Mouse (Mus musculus) fibroblast of lung, adult 2 months (primary cell): ENCODE results near the gene Ecsit.

Experiments
- DNase-seq: peaks from one replicate; pipeline ENCODE4 v3.0.0-alpha.2; 2011; ENCODE audit warnings: low read depth

Gene Ecsit

GRCm38 (mm10) chr9:22051161-22051957 lies 33.9 kb downstream of the Ecsit start:
- DNase-seq: no peak

- no peak for DNase-seq
These were observed 34.8 kb downstream of the Ecsit start for GRCm38 (mm10) chr9:22050351-22050889.

GRCm38 (mm10) chr9:22049721-22050270 lies 35.4 kb downstream of the Ecsit start:
- no peak for DNase-seq

- DNase-seq: no peak
These were observed 35.9 kb downstream of the Ecsit start for GRCm38 (mm10) chr9:22049315-22049714.

GRCm38 (mm10) chr9:22047329-22047728 lies 37.9 kb downstream of the Ecsit start:
- no peak for DNase-seq

GRCm38 (mm10) chr9:22041832-22042231 lies 43.4 kb downstream of the Ecsit start:
- no peak for DNase-seq

GRCm38 (mm10) chr9:22037826-22038225 lies 47.4 kb downstream of the Ecsit start:
- DNase-seq: no peak

- no peak for DNase-seq
These were observed 49.8 kb downstream of the Ecsit start for GRCm38 (mm10) chr9:22035300-22036044.

GRCm38 (mm10) chr9:22030386-22030785 lies 54.9 kb downstream of the Ecsit start:
- DNase-seq: no peak

- no peak for DNase-seq
These were observed 56.8 kb downstream of the Ecsit start for GRCm38 (mm10) chr9:22028467-22028866.

- DNase-seq: no peak
These were observed 60.6 kb downstream of the Ecsit start for GRCm38 (mm10) chr9:22024592-22024991.
